Mouse (Mus musculus) lung, embryonic 15.5 days (tissue): ENCODE measurements around the gene Gadd45b. TPM values are rescaled to one million over a fixed set of nuclear protein-coding genes. Genes with fewer than 3 reads are reported as not detected.

Experiments
- ATAC-seq: fragments of 200-750 bp; cut with Nextera tagmentation; 2 replicates; pipeline ENCODE4 v1.8.0; 2017; ENCODE audit warnings: moderate number of reproducible peaks, borderline replicate concordance; ENCODE audit not compliant: low FRiP score, low TSS enrichment; ENCODE audit errors: extremely low read depth
- H3K27ac ChIP-seq: fragments of 300-500 bp; sonication (generic); 2 replicates; pipeline ENCODE4 v1.5.1; 2015; ENCODE audit warnings: moderate library complexity, mild to moderate bottlenecking, inconsistent platforms
- H3K27me3 ChIP-seq: fragments of 300-500 bp; sonication (generic); 2 replicates; pipeline ENCODE4 v1.6.1; 2015; ENCODE audit warnings: inconsistent platforms
- H3K36me3 ChIP-seq: fragments of 300-500 bp; sonication (generic); 2 replicates; pipeline ENCODE4 v1.6.1; 2015; ENCODE audit warnings: inconsistent platforms
- H3K4me1 ChIP-seq: fragments of 300-500 bp; sonication (generic); 2 replicates; pipeline ENCODE4 v1.6.1; 2015; ENCODE audit warnings: inconsistent platforms
- H3K4me2 ChIP-seq: fragments of 300-500 bp; sonication (generic); 2 replicates; pipeline ENCODE4 v1.6.1; 2015; ENCODE audit warnings: inconsistent platforms, mild to moderate bottlenecking, moderate library complexity
- H3K4me3 ChIP-seq: fragments of 300-500 bp; sonication (generic); 2 replicates; pipeline ENCODE4 v1.5.1; 2015; ENCODE audit warnings: mild to moderate bottlenecking, inconsistent platforms
- H3K9ac ChIP-seq: fragments of 300-500 bp; sonication (generic); 2 replicates; pipeline ENCODE4 v1.6.1; 2015; ENCODE audit warnings: inconsistent platforms
- H3K9me3 ChIP-seq: fragments of 300-500 bp; sonication (generic); 2 replicates; pipeline ENCODE4 v1.6.1; 2016; ENCODE audit warnings: inconsistent platforms
- WGBS: fragments of 180-500 bp; shearing (Covaris S2); methylation state at CpG from one replicate; pipeline ENCODE4 v1.1.7; 2015; 5-methylcytosine and 5-hydroxymethylcytosine counted together
- polyA plus RNA-seq: library from polyadenylated mRNA; unstranded; fragments of >200 nt; fragmentation: Nextera tagmentation; extraction: Ambion mirVana; gene quantifications from 2 replicates; pipeline ENCODE4 v1.2.1, GENCODE M21; 2015

The Gadd45b gene
- 42.7 and 42.9 TPM in 2 replicates for polyA plus RNA-seq

GRCm38 (mm10) chr10:80929299-80930226 lies at the start of gene Gadd45b:
TSS of gene Gadd45b (plus strand) at chr10:80930073.
- Histone ChIP-seq H3K27me3 (peaks cover 28% of the 10 kb centered on the region), H3K4me3 (peak within 1 kb of the TSS; percentile 59), H3K9ac (peak within 1 kb of the TSS; percentile 65), H3K36me3 (no peaks in the 10 kb centered on the region), H3K9me3 (no peaks in the 10 kb centered on the region), H3K27ac (peak within 1 kb of the TSS; percentile 95), H3K4me1 (peaks cover 44% of the 10 kb centered on the region), H3K4me2 (peak within 1 kb of the TSS; percentile 95)
- peak; percentile 89 for ATAC-seq
- WGBS, result under 1% methylated on average over 56 of the region's 56 CpGs

DNA sequence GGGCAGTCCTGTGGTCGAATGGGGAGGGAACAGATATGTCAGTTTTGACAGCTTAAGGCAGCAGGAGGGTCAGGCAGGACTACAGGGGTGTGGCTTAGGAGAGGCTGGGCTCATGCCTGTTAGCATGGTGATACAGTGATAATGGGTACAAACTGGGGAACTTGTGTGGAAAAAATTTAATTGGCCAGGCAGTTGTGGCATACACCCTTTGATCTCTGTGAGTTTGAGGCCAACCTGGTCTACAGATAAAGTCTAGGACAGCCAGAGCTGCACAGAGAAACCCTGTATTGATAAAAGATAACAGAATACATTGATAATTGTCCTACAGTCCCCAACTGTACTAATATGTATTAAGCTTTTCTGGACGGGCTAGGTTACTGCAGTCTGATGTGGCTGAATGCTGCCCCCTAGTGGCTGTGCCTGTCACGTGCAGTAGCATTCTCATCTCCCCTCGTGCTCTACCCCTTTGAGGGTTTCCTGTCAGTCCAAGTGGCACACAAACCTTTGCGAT lies 49.7 kb upstream of the Gadd45b start:
- Histone ChIP-seq H3K9me3 (no peaks in the 10 kb centered on the region), H3K27me3 (no peaks in the 10 kb centered on the region), H3K4me1 (no peaks in the 10 kb centered on the region), H3K4me2 (no peak overlapping the region), H3K4me3 (no peak overlapping the region), H3K9ac (no peak overlapping the region), H3K27ac (no peak overlapping the region), H3K36me3 (no peaks in the 10 kb centered on the region)
- 5% methylated on average over 5 of the region's 5 CpGs for WGBS
- ATAC-seq, result peak; percentile 27; the same call in 1 of the 2 replicates

GRCm38 (mm10) chr10:80880901-80881300 lies 49.0 kb upstream of the Gadd45b start:
- H3K9ac ChIP-seq, result no peak overlapping the region
- H3K4me2 ChIP-seq, result no peak overlapping the region
- 67% methylated on average over 2 of the region's 2 CpGs for WGBS
- H3K4me1 ChIP-seq, result no peaks in the 10 kb centered on the region
- H3K4me3 ChIP-seq, result no peak overlapping the region
- H3K27ac ChIP-seq, result no peak overlapping the region
- H3K36me3 ChIP-seq, result no peaks in the 10 kb centered on the region
- ATAC-seq, result no peak
- no peaks in the 10 kb centered on the region for H3K9me3 ChIP-seq
- no peaks in the 10 kb centered on the region for H3K27me3 ChIP-seq

GRCm38 (mm10) chr10:80881301-80881700 lies 48.6 kb upstream of the Gadd45b start:
- Histone ChIP-seq H3K9me3 (no peaks in the 10 kb centered on the region), H3K4me3 (no peak overlapping the region), H3K36me3 (no peaks in the 10 kb centered on the region), H3K27ac (no peak overlapping the region), H3K9ac (no peak overlapping the region), H3K4me2 (no peak overlapping the region), H3K27me3 (no peaks in the 10 kb centered on the region), H3K4me1 (no peaks in the 10 kb centered on the region)
- 22% methylated on average over 10 of the region's 10 CpGs for WGBS
- ATAC-seq, result no peak

DNA sequence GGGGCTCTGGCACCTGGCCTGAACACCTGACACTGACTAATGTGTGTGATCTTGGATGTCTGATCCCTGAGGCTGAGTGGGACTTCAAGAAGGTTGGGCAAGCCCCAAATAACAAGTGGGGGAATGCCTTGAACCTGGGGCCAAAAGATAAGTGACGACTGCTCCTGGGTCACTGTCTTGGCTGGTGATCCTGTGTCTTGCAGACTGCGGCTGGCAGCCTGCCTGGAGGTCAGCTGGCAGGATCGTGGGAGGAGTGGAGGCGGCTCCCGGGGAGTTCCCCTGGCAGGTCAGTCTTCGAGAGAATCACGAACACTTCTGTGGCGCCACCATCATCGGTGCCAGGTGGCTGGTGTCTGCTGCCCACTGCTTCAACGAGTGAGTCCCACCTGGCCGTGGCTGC lies 42.7 kb upstream of the Gadd45b start:
- H3K9ac ChIP-seq, result no peak overlapping the region
- peaks cover 36% of the 10 kb centered on the region for H3K27me3 ChIP-seq
- no peak for ATAC-seq
- 28% methylated on average over 11 of the region's 11 CpGs for WGBS
- H3K4me3 ChIP-seq, result no peak overlapping the region
- H3K27ac ChIP-seq, result no peak overlapping the region
- no peak overlapping the region for H3K4me2 ChIP-seq
- 0 out of 2 replicates have a peak, but pooled peaks cover 4% of the 10 kb centered on the region for H3K4me1 ChIP-seq
- no peaks in the 10 kb centered on the region for H3K36me3 ChIP-seq
- H3K9me3 ChIP-seq, result no peaks in the 10 kb centered on the region

- peaks cover 10% of the 10 kb centered on the region for H3K27me3 ChIP-seq
- H3K36me3 ChIP-seq, result peaks cover 10% of the 10 kb centered on the region; the same call in 1 of the 2 replicates
- no peak overlapping the region for H3K4me3 ChIP-seq
- no peaks in the 10 kb centered on the region for H3K9me3 ChIP-seq
- H3K4me1 ChIP-seq, result peaks cover 9% of the 10 kb centered on the region
- H3K27ac ChIP-seq, result no peak overlapping the region
- no peak overlapping the region for H3K9ac ChIP-seq
- no peak for ATAC-seq
- no peak overlapping the region for H3K4me2 ChIP-seq
- 77% methylated on average over 7 of the region's 7 CpGs for whole genome bisulfite sequencing
Measured at GRCm38 (mm10) chr10:80895100-80895499, 34.8 kb upstream of the Gadd45b start.

- WGBS, result 75% methylated on average over 6 of the region's 6 CpGs
- no peaks in the 10 kb centered on the region for H3K9me3 ChIP-seq
- H3K9ac ChIP-seq, result no peak overlapping the region
- H3K36me3 ChIP-seq, result peaks cover 10% of the 10 kb centered on the region; the same call in 1 of the 2 replicates
- H3K4me3 ChIP-seq, result no peak overlapping the region
- no peak overlapping the region for H3K4me2 ChIP-seq
- no peak overlapping the region for H3K27ac ChIP-seq
- peaks cover 9% of the 10 kb centered on the region for H3K4me1 ChIP-seq
- no peak for ATAC-seq
- H3K27me3 ChIP-seq, result peaks cover 4% of the 10 kb centered on the region
Measured at GRCm38 (mm10) chr10:80895697-80896096, 34.2 kb upstream of the Gadd45b start.

- Histone ChIP-seq H3K9me3 (no peaks in the 10 kb centered on the region), H3K36me3 (peaks cover 11% of the 10 kb centered on the region; the same call in 1 of the 2 replicates), H3K27ac (no peak overlapping the region), H3K27me3 (no peaks in the 10 kb centered on the region), H3K4me1 (peaks cover 15% of the 10 kb centered on the region), H3K4me2 (no peak overlapping the region), H3K9ac (no peak overlapping the region), H3K4me3 (no peak overlapping the region)
- no peak for ATAC-seq
- WGBS, result 66% methylated on average over 24 of the region's 24 CpGs
Measured at GRCm38 (mm10) chr10:80896581-80897485, 33.0 kb upstream of the Gadd45b start.

DNA sequence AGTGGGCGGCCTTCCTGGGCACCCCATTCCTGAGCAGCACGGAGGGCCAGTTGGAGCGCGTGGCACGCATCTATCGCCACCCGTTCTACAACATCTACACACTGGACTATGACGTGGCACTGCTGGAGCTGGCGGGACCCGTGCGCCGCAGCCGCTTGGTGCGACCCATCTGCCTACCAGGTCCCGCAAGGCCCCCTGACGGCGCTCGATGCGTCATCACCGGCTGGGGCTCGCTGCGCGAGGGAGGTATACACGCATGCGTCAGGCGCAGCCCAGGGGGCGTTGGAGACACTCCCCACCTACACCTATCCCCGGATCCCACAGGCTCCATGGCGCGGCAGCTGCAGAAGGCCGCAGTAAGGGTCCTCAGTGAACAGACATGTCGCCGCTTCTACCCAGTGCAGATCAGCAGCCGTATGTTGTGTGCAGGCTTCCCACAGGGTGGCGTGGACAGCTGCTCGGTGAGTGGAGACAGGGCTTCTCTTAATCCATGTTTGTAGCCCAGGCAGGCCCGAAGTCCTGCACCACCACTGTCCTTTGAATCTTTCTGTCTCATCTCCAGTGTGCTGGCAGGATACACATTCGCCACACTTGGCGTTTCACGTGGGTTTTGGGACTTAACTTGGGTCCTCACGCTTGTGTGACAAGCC lies 31.9 kb upstream of the Gadd45b start:
- Histone ChIP-seq H3K27ac (no peak overlapping the region), H3K4me1 (peaks cover 15% of the 10 kb centered on the region), H3K9ac (no peak overlapping the region), H3K27me3 (no peaks in the 10 kb centered on the region), H3K4me3 (no peak overlapping the region), H3K9me3 (no peaks in the 10 kb centered on the region), H3K4me2 (no peak overlapping the region), H3K36me3 (peaks cover 21% of the 10 kb centered on the region; the same call in 1 of the 2 replicates)
- 32% methylated on average over 41 of the region's 41 CpGs for WGBS
- no peak for ATAC-seq

DNA sequence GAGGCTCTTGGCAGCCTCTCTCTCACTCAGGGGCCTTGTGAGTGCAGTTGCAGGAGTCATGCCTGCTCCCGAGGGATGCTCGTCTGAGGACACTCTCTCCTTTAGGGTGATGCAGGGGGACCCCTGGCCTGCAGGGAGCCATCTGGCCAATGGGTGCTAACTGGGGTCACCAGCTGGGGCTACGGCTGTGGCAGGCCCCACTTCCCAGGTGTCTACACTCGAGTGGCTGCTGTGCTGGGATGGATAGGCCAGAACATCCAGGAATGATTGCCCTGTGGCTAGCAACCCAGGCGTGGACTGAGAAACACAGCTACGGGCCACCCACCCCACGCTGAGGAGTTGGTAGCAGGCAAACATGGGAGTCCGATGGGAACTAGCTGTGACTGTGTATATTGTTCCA lies 30.8 kb upstream of the Gadd45b start:
- Histone ChIP-seq H3K9ac (no peak overlapping the region), H3K4me3 (peak overlapping the region; percentile 72; the same call in 1 of the 2 replicates)
- WGBS, result 85% methylated on average over 8 of the region's 8 CpGs

More for the DNA sequence above, 30.8 kb upstream of the Gadd45b start:
- Histone ChIP-seq H3K9me3 (no peaks in the 10 kb centered on the region), H3K27me3 (no peaks in the 10 kb centered on the region), H3K4me1 (peaks cover 15% of the 10 kb centered on the region), H3K27ac (no peak overlapping the region), H3K4me2 (peak overlapping the region; percentile 90; the same call in 1 of the 2 replicates), H3K36me3 (peaks cover 32% of the 10 kb centered on the region)
- no peak for ATAC-seq
